Mouse (Mus musculus): ENCODE data around the gene Alg14.

Gene Alg14

DNA sequence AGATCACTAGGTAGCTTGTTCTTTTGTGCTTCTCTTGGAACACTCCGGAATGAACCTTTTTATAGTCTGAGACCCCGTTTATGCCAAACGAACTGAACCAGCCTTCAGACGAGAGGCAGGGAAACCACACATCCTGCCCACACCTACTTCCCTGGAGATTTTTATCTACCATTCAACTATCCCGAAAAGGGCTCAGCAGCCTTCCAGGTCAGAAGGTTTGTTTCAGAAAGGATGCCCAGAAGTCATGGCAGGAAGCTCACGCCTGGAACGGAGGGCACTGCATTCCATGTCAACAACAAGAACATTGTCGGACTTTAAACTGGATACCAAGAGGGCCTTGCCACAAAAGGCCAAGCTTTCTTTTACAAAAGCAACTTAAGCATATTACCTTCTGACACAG, 73.6 kb downstream of the Alg14 start:
- DNase-seq (ENCODE audit: low read depth, low spot score): no peak

DNA sequence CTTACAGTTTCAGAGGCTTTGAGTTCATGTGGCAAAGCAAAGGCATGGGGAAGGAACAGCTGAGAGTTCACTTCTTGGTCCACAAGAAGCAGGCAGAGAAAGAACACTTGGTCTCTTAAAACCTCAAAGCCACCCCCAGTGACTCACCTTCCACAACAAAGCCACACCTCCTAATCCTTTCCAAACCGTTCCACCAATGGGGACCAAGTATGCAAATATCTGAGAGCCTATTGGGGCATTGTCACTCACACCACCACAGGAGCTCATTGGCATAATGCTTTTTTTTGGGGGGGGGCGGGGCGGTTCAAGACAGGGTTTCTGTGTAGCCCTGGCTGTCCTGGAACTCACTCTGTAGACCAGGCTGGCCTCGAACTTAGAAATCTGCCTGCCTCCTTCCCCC, 77.0 kb downstream of the Alg14 start:
- peak; percentile 46 for DNase-seq (ENCODE audit: low read depth, low spot score)

DNA sequence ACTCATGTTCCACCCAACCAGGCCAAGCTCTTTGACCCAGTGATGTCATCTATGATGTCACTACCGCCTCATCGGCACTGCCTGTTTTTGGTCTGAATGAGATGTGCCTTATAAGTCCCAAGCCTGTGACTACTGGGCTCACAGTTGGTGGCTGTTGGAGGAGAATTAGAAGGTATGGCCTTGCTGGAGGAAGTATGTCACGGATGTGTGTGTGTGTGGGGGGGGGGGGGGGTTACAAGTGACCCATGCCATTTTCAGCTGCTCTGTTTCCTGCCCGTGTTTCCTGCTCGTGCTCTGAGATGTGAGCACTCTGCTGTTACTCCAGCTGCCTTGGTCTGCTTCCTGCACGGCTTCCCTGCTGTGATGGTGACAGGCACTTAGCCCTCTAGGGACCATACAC, 77.9 kb downstream of the Alg14 start:
- no peak for DNase-seq (ENCODE audit: low read depth, low spot score)

DNA sequence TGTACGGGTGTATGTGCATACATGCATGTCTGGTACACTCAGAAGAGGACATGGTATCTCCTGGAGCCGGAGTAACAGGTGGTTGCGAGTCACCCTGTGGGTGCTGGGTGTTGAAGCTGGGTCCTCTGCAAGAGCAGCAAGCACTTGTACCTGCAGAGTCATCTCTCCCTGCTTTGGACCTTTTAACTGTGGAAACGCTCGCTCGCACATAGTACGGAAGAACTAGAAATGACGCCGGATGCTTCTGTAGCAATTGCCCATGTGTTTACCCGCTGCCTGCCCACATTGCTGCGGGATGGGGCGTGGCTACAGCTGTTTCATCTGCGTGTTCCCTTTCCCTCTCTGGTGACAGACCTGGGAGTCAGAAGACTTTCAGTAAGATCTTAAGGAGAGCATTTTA, 78.7 kb downstream of the Alg14 start:
- DNase-seq (ENCODE audit: low read depth, low spot score): no peak

DNA sequence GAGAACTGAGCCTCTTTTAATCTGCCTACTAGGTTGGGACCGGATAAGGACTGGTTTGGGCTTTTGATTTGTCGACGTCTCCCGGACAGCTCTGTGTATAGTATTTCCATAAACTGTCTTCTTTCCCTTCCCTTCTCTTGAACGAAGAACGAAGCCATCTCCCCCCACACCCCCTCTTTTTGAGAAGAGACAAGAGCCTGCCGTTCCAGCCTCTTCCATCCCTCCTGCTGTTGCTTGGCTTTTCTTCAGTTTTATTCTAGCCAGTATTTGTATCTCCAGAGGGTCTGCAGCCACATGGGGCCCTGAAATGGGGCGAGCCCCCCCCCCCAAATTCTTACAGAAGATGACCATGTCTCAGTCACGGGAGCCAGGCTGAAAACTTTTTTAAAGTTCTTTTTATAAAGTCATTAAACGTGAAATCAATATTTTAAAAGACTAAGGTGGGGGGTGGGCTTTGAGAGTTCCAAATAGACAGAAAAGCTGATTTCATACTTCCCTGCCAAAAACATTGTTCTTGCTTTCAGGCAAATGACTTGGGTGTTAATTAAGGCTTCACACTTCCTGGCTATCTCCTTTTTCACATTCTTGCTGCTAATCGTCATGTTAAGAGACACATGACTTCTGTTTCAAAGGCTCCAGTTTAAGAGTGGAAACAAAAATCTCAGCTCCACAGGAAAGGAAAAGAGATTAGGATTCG, 79.4 kb downstream of the Alg14 start:
- DNase-seq (ENCODE audit: low read depth, low spot score): no peak

DNA sequence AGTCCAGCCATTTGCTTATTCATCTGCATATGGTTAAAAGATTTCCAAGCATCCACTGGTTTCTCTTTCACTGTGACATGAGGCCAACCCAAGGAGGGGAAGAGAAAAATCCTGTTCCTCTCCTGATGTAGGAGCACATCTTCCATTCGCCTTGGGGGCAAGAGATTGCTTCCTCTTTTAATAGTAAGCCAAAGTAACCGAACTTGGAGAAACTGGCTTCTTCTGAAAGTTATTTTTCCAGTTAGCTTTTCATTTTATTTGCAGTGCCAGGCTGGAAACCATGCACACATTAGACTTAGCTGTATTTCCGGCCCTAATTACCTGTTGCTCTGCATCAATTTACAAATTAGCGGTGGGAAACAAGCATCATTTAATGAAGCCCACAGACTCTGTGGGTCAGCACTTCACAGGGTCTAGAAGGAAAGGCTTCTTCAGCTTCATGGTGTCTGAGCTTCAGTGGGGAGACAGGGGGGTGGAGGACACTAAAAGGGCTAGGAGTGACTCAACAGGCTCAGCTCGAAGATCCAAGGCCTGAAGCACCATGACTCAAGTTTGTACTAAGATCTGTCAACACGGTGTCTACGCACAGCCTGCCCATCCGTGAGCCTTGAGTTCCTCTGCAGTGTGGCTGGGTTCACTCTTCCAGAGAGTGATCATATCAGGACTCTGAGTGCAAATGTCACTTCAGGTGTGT, 80.1 kb downstream of the Alg14 start:
- no peak for DNase-seq (ENCODE audit: low read depth, low spot score)

DNA sequence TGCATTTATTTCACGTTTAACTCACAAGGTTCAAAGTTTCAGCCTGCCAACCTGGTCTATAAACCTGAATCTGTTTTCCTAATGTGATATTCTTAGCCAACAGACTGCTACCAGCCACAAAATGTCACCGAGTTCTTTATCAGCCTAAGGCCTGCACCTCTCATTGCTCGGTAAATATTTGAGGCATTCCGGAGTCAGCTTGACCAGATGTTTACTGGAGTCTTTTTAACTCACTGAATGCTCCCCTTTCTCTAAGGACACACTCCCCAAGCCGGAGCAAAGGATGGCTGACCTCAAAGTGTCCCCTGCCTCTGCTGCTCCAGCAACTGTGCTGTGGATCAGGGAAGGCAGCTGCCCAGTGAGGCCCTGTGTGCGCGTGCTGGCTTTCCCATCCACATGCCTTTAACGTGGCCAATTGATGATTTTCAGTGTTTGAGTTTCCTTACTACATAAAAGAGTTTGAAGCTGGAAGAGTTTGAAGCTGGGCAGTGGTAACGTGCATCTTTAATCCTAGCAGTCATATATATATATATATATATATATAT, 82.4 kb downstream of the Alg14 start:
- DNase-seq (ENCODE audit: low read depth, low spot score): no peak

DNA sequence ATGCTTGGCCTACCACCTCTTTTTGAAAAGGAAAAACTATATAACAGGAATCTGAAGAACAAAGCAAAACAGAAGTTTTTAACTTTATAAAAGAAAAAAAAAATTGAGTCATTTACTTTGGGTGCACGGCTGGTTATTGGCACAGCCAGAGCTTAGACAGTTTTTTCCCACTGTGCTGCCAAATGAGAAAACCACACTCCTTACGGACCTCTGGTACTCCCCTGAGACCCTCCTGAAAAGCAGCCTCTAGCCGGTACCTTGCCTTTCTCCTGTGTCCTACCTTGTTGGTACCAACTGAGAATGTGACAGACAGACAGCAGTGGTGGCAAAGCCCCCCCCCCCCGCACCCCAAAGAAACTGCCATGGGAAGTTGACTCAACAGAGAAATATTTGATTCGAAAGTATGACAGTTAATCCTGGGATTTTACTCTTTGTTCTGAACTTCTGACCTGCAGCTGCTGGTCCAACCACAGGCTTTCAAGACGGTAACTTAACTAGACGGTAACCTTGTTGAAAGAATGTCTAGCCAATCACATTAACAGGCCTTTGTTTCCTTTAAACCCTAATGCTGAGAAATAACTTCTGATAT, 84.1 kb downstream of the Alg14 start:
- no peak for DNase-seq (ENCODE audit: low read depth, low spot score)

DNA sequence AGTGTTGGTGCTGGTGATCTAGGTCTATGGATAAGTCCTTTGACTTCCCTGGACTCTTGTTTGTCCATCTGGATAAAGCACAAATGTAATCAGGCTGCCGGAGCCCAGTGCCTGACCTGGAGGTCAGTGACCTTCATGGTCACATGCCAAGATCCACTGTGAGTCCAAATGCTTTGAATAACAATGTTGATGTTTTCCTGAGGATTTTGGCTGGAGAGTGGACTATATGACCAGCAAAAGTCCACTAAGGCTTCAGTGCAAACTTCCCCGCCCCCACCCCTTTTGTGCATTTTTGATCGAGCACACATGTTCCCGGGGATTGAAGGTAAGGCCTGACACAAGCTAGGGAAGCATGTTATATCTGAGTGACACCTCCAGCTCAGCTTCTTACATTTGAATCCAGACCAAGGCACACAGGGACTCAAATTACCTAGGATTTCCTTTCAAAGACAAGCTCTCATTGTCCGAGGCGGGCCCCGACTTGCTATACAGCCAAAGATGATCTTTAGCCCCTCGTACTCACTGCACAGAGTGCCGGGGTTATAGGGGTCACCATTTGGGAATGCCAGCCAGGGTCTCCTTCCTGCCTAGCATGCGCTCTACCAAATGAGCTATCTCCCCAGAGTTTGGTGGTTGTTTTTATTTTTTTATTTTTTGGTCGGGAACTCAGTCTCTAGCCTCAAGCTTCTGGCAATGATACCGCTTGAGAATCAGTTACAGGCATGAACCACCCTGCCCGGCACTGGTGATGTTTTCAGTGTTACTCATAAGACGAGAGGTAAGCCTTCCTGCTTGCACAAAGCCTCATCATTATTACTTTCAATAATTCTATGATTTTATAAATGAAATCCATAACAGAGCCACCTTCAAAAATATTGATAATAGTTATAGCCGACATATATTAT, 87.4 kb downstream of the Alg14 start:
- no peak for DNase-seq (ENCODE audit: low read depth, low spot score)

DNA sequence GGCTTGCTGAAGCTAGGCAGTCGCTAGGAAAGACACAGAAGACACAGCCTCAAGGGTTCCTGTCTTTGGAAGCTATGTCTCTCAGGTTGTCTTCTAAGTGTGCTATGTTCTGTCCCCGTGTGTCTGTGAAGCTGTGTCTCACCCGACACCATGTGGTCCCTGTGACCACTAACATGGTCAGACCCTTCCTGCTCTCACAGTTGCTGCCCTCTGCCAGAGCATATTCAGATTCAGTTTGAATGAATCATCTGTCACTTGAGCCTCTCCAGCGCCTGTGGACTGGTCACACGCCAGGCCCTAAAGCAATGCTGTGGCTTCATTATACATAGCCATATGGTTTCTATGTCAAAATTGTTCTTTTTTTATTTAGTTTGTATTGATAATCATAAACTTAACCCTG, 88.1 kb downstream of the Alg14 start:
- no peak for DNase-seq (ENCODE audit: low read depth, low spot score)

DNA sequence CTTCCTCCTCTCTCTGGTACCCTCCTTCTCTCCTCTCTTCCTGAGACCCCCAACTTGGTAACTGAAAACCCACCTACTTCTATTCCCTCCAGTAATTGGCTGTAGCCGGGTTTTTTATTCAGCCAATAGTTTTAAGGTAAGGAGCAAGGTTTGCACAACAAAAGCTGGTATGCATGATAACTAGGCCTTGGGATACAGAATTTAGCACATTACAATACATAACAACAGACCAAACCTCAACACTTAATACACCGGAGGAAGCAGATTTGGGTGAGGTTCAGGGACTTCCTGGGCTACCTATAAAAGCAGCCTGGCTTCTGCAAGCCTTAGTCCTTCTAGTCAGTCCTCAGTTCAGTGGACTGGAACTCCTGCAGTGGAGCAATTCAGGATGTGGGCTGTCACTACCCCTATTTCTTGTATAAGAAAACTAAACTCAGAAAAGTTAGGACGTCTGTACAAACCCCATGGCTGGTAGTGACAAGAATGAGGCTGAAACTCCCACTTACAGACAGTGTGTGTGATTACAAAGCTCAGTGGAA, 96.0 kb downstream of the Alg14 start:
- no peak for DNase-seq (ENCODE audit: low read depth, low spot score)

DNA sequence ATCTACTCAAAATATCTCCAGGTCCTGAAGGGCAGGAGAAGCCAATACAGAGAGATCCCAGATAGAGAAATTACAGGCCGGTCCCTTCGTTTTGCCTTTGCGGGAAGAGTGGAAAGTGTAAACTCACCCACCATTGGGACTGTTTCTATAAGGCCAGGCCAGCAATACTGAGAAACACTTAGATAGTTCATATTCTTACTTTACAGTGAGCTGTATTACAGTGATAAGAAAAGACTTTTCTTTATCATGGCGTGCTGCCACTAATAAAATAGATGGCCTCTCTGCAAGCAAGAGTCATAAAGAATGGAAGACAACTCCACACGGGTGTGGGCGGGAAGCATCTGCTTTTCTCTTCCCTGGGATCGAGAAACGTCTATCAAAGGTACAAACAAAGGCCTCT, 97.8 kb downstream of the Alg14 start:
- no peak for DNase-seq (ENCODE audit: low read depth, low spot score)

DNA sequence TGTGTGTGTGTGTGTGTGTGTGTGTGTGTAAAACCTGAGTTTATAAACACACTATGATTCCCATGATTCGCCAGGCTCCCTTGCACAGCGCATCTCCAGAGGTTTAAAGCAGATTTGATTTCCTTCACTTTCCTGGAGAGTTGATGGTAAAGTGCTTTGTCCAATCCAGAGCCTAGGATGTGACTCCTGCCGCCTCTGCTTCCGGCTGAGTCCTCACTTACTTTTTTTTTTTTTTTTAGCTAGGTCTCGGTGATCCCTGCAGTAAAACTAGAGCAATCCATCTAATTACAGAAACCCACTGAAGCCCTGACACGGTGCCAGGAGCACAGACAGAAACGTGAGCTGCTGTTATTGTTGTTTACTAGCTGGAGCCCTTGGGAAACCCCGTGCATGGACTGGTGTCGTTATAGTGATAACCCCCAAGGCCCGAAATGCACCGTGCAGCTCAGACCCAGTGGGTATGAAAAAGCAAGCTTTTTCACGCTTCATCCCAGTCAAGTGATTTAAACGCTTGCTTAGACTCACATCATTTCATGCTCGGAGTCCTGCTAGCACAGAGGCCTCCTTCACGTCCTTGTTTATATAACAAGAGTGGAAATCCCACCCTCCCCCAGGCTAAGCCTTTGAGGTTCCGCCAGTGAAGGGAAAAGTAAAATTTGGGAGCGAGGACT, 98.4 kb downstream of the Alg14 start:
- no peak for DNase-seq (ENCODE audit: low read depth, low spot score)

DNA sequence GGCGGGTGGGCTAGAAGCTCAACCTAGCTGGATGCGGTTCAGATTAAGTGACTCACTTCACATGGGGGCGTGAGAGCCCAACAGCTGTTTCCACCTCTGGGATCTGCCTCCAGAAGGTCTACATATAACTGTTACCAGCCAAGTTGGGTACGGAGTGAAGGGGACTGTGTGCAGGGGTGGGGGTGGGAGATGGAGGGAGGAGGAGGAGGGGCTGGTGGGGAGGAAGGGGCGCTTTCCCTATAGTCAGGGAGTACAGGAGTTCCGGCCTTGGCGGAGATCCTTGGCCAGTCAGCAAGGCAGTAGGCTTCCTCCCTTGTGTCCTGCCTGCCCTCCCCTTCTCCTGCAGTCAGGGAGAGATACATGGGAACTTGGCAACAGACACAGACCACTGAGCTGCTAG, 99.2 kb downstream of the Alg14 start:
- no peak for DNase-seq (ENCODE audit: low read depth, low spot score)

DNA sequence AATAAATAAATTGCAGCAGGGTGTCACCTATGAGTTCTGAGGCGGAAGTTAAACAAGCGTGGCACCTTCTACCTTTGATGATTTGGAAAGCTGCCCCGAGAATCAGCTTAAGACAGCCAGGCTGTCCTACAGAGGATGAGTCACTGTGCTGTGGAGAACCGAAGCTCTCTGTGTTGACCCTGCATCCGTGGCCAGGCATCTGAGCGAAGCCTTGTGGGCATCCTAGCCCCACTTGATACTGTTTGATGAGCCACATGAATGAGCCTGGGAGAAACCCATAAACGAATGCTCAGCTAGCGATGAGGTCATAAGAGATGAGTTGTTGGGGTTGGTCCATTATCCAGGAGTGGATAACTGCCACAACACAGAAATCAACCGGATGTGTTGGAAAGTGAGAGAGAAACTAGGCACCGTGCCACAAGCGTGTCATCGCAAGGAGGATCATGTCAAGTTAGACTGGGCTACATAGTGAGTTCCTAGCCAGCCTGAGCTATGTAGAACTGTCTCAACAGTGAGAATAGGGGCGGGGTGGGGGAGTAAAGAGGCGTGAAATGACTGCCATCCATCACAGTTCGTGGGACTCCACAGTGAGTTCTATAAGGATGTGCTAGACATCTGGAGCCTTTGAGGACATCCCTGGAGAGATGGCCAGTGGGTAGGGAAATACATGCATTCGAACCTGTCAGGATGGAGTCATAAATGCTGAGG, 104.2 kb downstream of the Alg14 start:
- DNase-seq (ENCODE audit: low read depth, low spot score): no peak

DNA sequence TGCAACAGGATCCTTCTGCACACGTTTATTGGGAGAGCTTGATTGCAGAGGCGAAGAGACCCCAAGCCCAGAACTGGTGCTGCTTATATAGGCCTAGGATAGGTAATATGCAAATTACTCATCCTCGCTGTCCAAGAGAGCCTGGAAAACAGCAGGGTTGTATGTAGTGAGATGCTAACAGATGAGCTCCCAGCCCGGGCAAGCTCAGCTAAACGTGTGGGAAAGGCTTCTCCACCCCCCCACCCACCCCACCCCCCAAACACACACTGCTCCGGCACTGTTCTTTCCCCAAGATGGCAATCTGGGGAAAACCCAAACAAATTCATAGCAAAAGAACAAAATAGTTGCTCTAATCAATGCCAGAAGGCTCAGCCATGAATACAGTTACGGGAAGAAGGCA, 105.0 kb downstream of the Alg14 start:
- no peak for DNase-seq (ENCODE audit: low read depth, low spot score)

DNA sequence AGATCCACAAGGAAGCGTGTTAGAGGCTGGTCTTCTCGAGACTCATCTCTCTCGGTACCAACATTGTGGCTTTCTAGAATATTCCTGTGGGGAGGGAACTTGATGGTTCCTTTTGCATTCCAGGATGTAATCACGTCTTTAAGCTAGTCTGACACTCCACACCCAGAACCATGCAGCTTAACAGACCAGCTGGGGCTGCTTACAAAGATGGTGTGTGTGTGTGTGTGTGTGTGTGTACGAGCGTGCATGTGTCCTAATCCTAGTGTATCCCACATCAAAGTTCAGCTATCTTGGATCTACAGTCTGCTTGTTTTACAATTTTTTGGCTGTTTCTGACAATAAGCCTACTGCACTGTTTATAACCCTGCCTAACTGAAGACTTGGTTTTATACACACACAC, 105.4 kb downstream of the Alg14 start:
- DNase-seq (ENCODE audit: low read depth, low spot score): no peak

DNA sequence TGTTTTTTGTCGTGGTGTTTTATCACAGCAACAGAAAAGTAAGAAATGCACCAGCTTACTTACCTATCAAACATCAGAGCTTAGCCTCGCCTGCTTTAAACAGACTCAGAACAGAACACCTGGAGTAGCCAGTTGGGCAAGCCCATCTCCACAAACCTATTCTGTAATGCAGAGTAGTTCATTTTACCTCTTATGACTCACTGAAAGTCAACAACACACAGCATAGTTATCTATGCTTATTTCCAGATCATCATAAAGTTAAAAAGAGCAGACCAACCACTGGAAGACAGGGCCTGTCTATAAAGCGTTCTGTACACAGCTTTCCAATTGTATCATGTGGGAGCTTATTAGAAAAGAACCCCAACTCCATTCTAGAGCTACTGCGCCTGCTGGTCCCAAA, 109.8 kb downstream of the Alg14 start:
- no peak for DNase-seq (ENCODE audit: low read depth, low spot score)

DNA sequence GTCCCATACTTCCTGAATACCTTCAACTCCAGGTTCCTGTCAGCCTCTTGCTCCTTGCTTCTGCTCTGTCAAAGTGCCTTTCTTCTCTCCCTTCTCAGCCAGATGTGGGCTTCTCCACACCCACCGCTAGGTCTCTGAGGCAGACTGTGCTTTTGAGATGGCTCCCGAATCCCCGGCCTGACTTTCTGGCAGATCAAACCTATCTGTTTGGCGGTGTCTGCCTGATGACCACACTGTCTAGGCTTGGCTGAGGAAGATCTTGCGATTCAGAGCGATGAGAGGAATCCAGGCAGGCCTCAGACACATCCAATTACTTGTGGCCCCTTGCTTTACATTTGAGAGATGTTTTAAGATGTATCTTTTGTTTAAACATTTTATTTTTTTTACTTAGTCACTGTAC, 110.5 kb downstream of the Alg14 start:
- no peak for DNase-seq (ENCODE audit: low read depth, low spot score)

DNA sequence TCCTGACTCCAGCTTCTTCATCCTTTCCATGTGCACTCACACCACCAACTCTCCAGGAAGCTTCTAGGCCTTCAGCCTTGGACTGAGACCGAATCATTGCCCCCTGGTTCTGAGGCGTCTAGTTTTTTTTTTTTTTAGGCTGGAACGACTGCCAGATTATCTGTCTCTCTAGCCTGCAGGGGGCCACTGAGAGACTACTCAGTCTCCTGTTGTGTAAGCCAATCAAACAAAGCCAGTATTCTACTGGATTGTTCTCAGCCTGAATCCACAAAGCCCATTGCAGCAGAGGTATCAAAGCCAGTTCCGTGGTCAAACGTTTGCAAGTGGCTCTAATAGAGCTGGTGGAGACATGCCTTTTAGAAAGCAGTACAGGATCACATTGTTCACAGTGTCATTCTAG, 111.9 kb downstream of the Alg14 start:
- no peak for DNase-seq (ENCODE audit: low read depth, low spot score)
